Mouse (Mus musculus) erythroblast, adult 5-6 weeks (primary cell): ENCODE data around the gene Tubgcp3. TPM values are rescaled to one million over a fixed set of nuclear protein-coding genes. Genes with fewer than 3 reads are reported as not detected.
"Not testable (repeated sequence)": the region's sequence is repeated elsewhere in the genome, so short reads cannot be mapped to it uniquely, and the experiment has no call there.

Experiments used
- ATAC-seq: replicated peaks from 2 replicates; pipeline ENCODE4 v1.8.0; 2016; ENCODE audit warnings: moderate number of reproducible peaks, mild to moderate bottlenecking, moderate TSS enrichment, inconsistent platforms; ENCODE audit not compliant: poor library complexity, low FRiP score, severe bottlenecking
- total RNA-seq, 2 experiments: library from RNA; stranded (forward) in 1 of 2; stranded (reverse) in 1 of 2; fragments of 150-400 nt in 1 of 2; fragments of 200-764, 138-1000 nt in 1 of 2; gene quantifications; 2 replicates each; pipeline versions ENCODE4 v1.2.3 to v1.2.4; 2015 to 2017; ENCODE audit warnings: low replicate concordance in 2 of 2

Tubgcp3 gene
- total RNA-seq (2015; ENCODE audit: low replicate concordance) (21.9 and 25.3 TPM in 2 replicates), total RNA-seq (2017; ENCODE audit: low replicate concordance) (24.0 and 27.0 TPM in 2 replicates)

GRCm38 (mm10) chr8:12672056-12672881 lies at the start of gene Tubgcp3:
Tubgcp3 (minus strand) TSS chr8:12672248.
- peak; percentile 94 for ATAC-seq

- ATAC-seq, result no peak
Measured at GRCm38 (mm10) chr8:12719091-12719490, 47.0 kb upstream of the Tubgcp3 start.

GRCm38 (mm10) chr8:12715861-12716585 lies 44.0 kb upstream of the Tubgcp3 start:
- no peak for ATAC-seq

- ATAC-seq, result no peak
Measured at GRCm38 (mm10) chr8:12711623-12712022, 39.6 kb upstream of the Tubgcp3 start.

GRCm38 (mm10) chr8:12703597-12703996 lies 31.5 kb upstream of the Tubgcp3 start:
- ATAC-seq, result no peak

- ATAC-seq, result no peak
Measured at GRCm38 (mm10) chr8:12702290-12702689, 30.2 kb upstream of the Tubgcp3 start.

GRCm38 (mm10) chr8:12698660-12699277 lies 26.7 kb upstream of the Tubgcp3 start:
- ATAC-seq, result no peak

- no peak for ATAC-seq
Measured at GRCm38 (mm10) chr8:12688851-12689250, 16.8 kb upstream of the Tubgcp3 start.

- peak; percentile 84 for ATAC-seq
Measured at GRCm38 (mm10) chr8:12677529-12677928, 5.5 kb upstream of the Tubgcp3 start.

- ATAC-seq, result peak; percentile 40; the same call in 1 of the 2 replicates
Measured at GRCm38 (mm10) chr8:12671473-12672055, 484 bp downstream of the Tubgcp3 start.

- ATAC-seq, result peak; percentile 81
Measured at GRCm38 (mm10) chr8:12670965-12671364, 1.1 kb downstream of the Tubgcp3 start.

- ATAC-seq, result no peak
Measured at GRCm38 (mm10) chr8:12668832-12669231, 3.2 kb downstream of the Tubgcp3 start.

- not testable (repeated sequence) for ATAC-seq
Measured at GRCm38 (mm10) chr8:12666530-12666929, 5.5 kb downstream of the Tubgcp3 start.

GRCm38 (mm10) chr8:12663105-12663456 lies 9.0 kb downstream of the Tubgcp3 start:
- ATAC-seq, result no peak

GRCm38 (mm10) chr8:12662375-12663104 lies 9.5 kb downstream of the Tubgcp3 start:
- no peak for ATAC-seq

- ATAC-seq, result no peak
Measured at GRCm38 (mm10) chr8:12657411-12657810, 14.6 kb downstream of the Tubgcp3 start.

- ATAC-seq, result no peak
Measured at GRCm38 (mm10) chr8:12651246-12651645, 20.8 kb downstream of the Tubgcp3 start.

- ATAC-seq, result no peak
Measured at GRCm38 (mm10) chr8:12650495-12650894, 21.6 kb downstream of the Tubgcp3 start.

GRCm38 (mm10) chr8:12648951-12649350 lies 23.1 kb downstream of the Tubgcp3 start:
- no peak for ATAC-seq
